Mouse (Mus musculus) embryonic facial prominence, embryonic 11.5 days (tissue): ENCODE data around the gene Shisa5. TPM values are rescaled to one million over a fixed set of nuclear protein-coding genes. Genes with fewer than 3 reads are reported as not detected.

Source experiments
- ATAC-seq: fragments of 200-750 bp; cut with Nextera tagmentation; replicated peaks from 2 replicates; pipeline ENCODE4 v1.8.0; 2017; ENCODE audit warnings: low read depth; ENCODE audit not compliant: insufficient number of reproducible peaks, low FRiP score, low TSS enrichment
- DNase-seq: peaks from one replicate; pipeline ENCODE4 v3.0.0-alpha.2; 2015; ENCODE audit warnings: low spot score
- H3K27ac ChIP-seq: fragments of 300-500 bp; sonication (generic); replicated peaks from 2 replicates; pipeline ENCODE4 v1.5.1; 2014; ENCODE audit warnings: mild to moderate bottlenecking, low read depth, low read length, control low read depth
- H3K27me3 ChIP-seq: fragments of 300-500 bp; sonication (generic); 2 replicates; pipeline ENCODE4 v1.6.1; 2014; ENCODE audit warnings: mild to moderate bottlenecking, low read length, moderate library complexity, mixed read lengths; ENCODE audit not compliant: control insufficient read depth, insufficient read depth
- H3K36me3 ChIP-seq: fragments of 300-500 bp; sonication (generic); replicated peaks from 2 replicates; pipeline ENCODE4 v1.6.1; 2014; ENCODE audit warnings: low read depth, mild to moderate bottlenecking, low read length, moderate library complexity, mixed read lengths; ENCODE audit not compliant: control insufficient read depth, insufficient read depth
- H3K4me1 ChIP-seq: fragments of 300-500 bp; sonication (generic); 2 replicates; pipeline ENCODE4 v1.6.1; 2014; ENCODE audit warnings: low read length, mixed read lengths; ENCODE audit not compliant: control insufficient read depth, insufficient read depth
- H3K4me2 ChIP-seq: fragments of 300-500 bp; sonication (generic); 2 replicates; pipeline ENCODE4 v1.6.1; 2014; ENCODE audit warnings: low read depth, mild to moderate bottlenecking, control low read depth, low read length, moderate library complexity
- H3K4me3 ChIP-seq: fragments of 300-500 bp; sonication (generic); 2 replicates; pipeline ENCODE4 v1.5.1; 2014; ENCODE audit warnings: low read depth, low read length, control low read depth
- H3K9ac ChIP-seq: fragments of 300-500 bp; sonication (generic); replicated peaks from 2 replicates; pipeline ENCODE4 v1.6.1; 2014; ENCODE audit warnings: mild to moderate bottlenecking, control low read depth, low read length
- H3K9me3 ChIP-seq: fragments of 300-500 bp; sonication (generic); replicated peaks from 2 replicates; pipeline ENCODE4 v1.6.1; 2016; ENCODE audit warnings: mild to moderate bottlenecking, low read length, inconsistent platforms, mixed read lengths; ENCODE audit not compliant: control insufficient read depth
- WGBS: fragments of 180-500 bp; shearing (Covaris S2); extraction: QIAGEN DNeasy Blood & Tissue Kit; methylation state at CpG from one replicate; pipeline ENCODE4 v1.1.7; 2014; 5-methylcytosine and 5-hydroxymethylcytosine counted together
- polyA plus RNA-seq: library from polyadenylated mRNA; unstranded; fragments of >200 nt; fragmentation: Nextera tagmentation; extraction: Ambion mirVana; gene quantifications from 2 replicates; pipeline ENCODE4 v1.2.1, GENCODE M21; 2014

Shisa5 gene
- polyA plus RNA-seq, 1 experiment from 2014 or later, result 33.2 TPM

GRCm38 (mm10) chr9:109052490-109053260 lies 14.3 kb downstream of the Shisa5 start:
- DNase-seq, result no peak
- Histone ChIP-seq H3K4me2 (no peak overlapping the region), H3K27ac (no peak overlapping the region), H3K9me3 (no peaks in the 10 kb centered on the region), H3K4me3 (no peak overlapping the region), H3K4me1 (peaks cover 3% of the 10 kb centered on the region; the same call in 1 of the 2 replicates), H3K9ac (no peak overlapping the region), H3K36me3 (peaks cover 4% of the 10 kb centered on the region), H3K27me3 (no peaks in the 10 kb centered on the region)
- ATAC-seq, result no peak
- WGBS, result 90% methylated on average over 9 of the region's 9 CpGs

DNA sequence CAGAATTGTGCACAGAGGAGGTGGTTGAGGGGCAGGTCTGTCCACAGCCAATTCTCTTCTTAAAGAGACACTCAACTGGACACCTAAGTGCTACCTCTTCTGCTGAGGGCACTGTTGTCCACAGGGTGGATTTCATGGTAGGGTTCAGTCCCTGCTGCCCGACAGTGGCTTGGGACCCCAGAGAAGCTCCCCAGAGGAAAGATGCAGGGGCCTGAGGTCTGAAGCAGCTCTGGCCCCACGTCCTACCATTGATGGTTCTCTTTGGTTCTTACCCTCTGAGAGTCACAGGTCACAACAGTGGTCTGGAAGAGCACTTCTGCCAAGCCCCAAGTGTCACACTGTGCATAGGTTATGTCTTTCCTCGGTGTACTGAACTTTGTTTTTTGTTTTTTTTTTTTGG lies 15.0 kb downstream of the Shisa5 start:
- Histone ChIP-seq H3K4me1 (peaks cover 3% of the 10 kb centered on the region; the same call in 1 of the 2 replicates), H3K27me3 (no peaks in the 10 kb centered on the region), H3K27ac (no peak overlapping the region), H3K4me2 (no peak overlapping the region), H3K9ac (no peak overlapping the region), H3K36me3 (peaks cover 6% of the 10 kb centered on the region), H3K9me3 (no peaks in the 10 kb centered on the region), H3K4me3 (no peak overlapping the region)
- no peak for ATAC-seq
- DNase-seq, result no peak
- WGBS, result 78% methylated on average over 3 of the region's 3 CpGs

- H3K36me3 ChIP-seq, result peaks cover 6% of the 10 kb centered on the region
- WGBS, result 76% methylated on average over 6 of the region's 6 CpGs
- H3K27ac ChIP-seq, result no peak overlapping the region
- peaks cover 3% of the 10 kb centered on the region; the same call in 1 of the 2 replicates for H3K4me1 ChIP-seq
- no peak overlapping the region; the same call in 1 of the 2 replicates for H3K9ac ChIP-seq
- no peak overlapping the region for H3K4me2 ChIP-seq
- no peak overlapping the region for H3K4me3 ChIP-seq
- ATAC-seq (no peak), DNase-seq (no peak)
- no peaks in the 10 kb centered on the region for H3K9me3 ChIP-seq
- no peaks in the 10 kb centered on the region for H3K27me3 ChIP-seq
Measured at GRCm38 (mm10) chr9:109053851-109054250, 15.5 kb downstream of the Shisa5 start.

DNA sequence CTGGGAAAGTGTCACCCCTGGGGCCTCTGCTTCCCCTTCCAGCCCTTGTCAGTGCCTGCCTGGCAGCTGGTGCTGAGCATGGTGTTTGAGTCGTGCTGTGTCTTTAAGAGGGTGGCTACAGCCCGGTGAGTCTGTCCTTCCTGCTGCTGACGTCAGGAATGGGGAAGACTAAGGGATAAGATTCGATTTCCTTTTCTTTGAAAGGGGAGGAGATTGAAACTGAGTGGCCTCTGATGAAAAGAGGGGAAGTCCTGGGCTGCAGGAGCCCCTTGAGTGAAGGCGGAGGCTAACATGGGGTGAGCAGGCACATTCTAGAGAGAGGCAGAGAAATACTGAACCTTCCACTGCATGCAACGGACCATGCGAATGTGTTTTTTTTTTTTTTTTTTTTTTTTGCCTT lies 16.3 kb downstream of the Shisa5 start:
- H3K27me3 ChIP-seq, result no peaks in the 10 kb centered on the region
- H3K4me2 ChIP-seq, result peak overlapping the region; percentile 32
- DNase-seq (peak; percentile 73), ATAC-seq (peak; percentile 66)
- H3K36me3 ChIP-seq, result peaks cover 6% of the 10 kb centered on the region
- H3K9me3 ChIP-seq, result no peaks in the 10 kb centered on the region
- WGBS, result 11% methylated on average over 7 of the region's 7 CpGs
- no peak overlapping the region for H3K4me3 ChIP-seq
- H3K9ac ChIP-seq, result peak overlapping the region; percentile 37
- peaks cover 3% of the 10 kb centered on the region; the same call in 1 of the 2 replicates for H3K4me1 ChIP-seq
- H3K27ac ChIP-seq, result no peak overlapping the region

- 91% methylated on average over 12 of the region's 12 CpGs for WGBS
Measured at GRCm38 (mm10) chr9:109055271-109056030, 17.1 kb downstream of the Shisa5 start.

GRCm38 (mm10) chr9:109056081-109056690 lies 17.8 kb downstream of the Shisa5 start:
- 89% methylated on average over 17 of the region's 17 CpGs for WGBS
- Histone ChIP-seq H3K27ac (no peak overlapping the region), H3K4me1 (peaks cover 3% of the 10 kb centered on the region; the same call in 1 of the 2 replicates), H3K9me3 (no peaks in the 10 kb centered on the region), H3K27me3 (no peaks in the 10 kb centered on the region), H3K36me3 (peaks cover 6% of the 10 kb centered on the region), H3K4me2 (no peak overlapping the region), H3K4me3 (no peak overlapping the region), H3K9ac (no peak overlapping the region)
- no peak for DNase-seq
- no peak for ATAC-seq

More at GRCm38 (mm10) chr9:109055271-109056030, 17.1 kb downstream of the Shisa5 start:
- no peak overlapping the region for H3K4me3 ChIP-seq
- peaks cover 3% of the 10 kb centered on the region; the same call in 1 of the 2 replicates for H3K4me1 ChIP-seq
- no peaks in the 10 kb centered on the region for H3K9me3 ChIP-seq
- no peak overlapping the region for H3K27ac ChIP-seq
- peak overlapping the region; percentile 23; the same call in 1 of the 2 replicates for H3K9ac ChIP-seq
- peaks cover 6% of the 10 kb centered on the region for H3K36me3 ChIP-seq
- H3K27me3 ChIP-seq, result no peaks in the 10 kb centered on the region
- ATAC-seq, result no peak
- H3K4me2 ChIP-seq, result peak overlapping the region; percentile 32
- no peak for DNase-seq

- no peaks in the 10 kb centered on the region for H3K27me3 ChIP-seq
- WGBS, result 86% methylated on average over 4 of the region's 4 CpGs
- H3K4me3 ChIP-seq, result no peak overlapping the region
- H3K9me3 ChIP-seq, result no peaks in the 10 kb centered on the region
- H3K36me3 ChIP-seq, result peaks cover 6% of the 10 kb centered on the region
- no peak overlapping the region for H3K9ac ChIP-seq
- H3K27ac ChIP-seq, result no peak overlapping the region
- DNase-seq, result no peak
- peaks cover 3% of the 10 kb centered on the region; the same call in 1 of the 2 replicates for H3K4me1 ChIP-seq
- no peak overlapping the region for H3K4me2 ChIP-seq
- no peak for ATAC-seq
Measured at GRCm38 (mm10) chr9:109056916-109057315, 18.6 kb downstream of the Shisa5 start.
